Mouse (Mus musculus) E14TG2a.4 (cell line): Measurements from ENCODE around the gene Rab4a.

Experiments used
- H3K27me3 ChIP-seq: 2 replicates; pipeline ENCODE4 v1.6.1; 2014; ENCODE audit warnings: low read length, control low read depth; ENCODE audit not compliant: insufficient read depth
- H3K36me3 ChIP-seq: 2 replicates; pipeline ENCODE4 v1.6.1; 2014; ENCODE audit warnings: low read length, control low read depth; ENCODE audit not compliant: insufficient read depth
- H3K4me1 ChIP-seq: replicated peaks from 2 replicates; pipeline ENCODE4 v1.6.1; 2014; ENCODE audit warnings: low read depth, low read length, control low read depth
- H3K4me3 ChIP-seq: replicated peaks from 2 replicates; pipeline ENCODE4 v1.5.1; 2014; ENCODE audit warnings: mild to moderate bottlenecking, low read length
- H3K9me3 ChIP-seq: 2 replicates; pipeline ENCODE4 v1.6.1; 2014; ENCODE audit warnings: low read length, control low read depth
- CTCF ChIP-seq: conservative IDR thresholded peaks from 2 replicates; pipeline ENCODE4 v1.5.1; 2014; ENCODE audit warnings: low read length
- NANOG ChIP-seq: IDR thresholded peaks from 2 replicates; pipeline ENCODE4 v1.6.1; 2014; ENCODE audit warnings: borderline replicate concordance, low read length, mixed read lengths
- POU5F1 ChIP-seq: IDR thresholded peaks from 2 replicates; pipeline ENCODE4 v1.6.1; 2014; ENCODE audit warnings: low read length, borderline replicate concordance

The Rab4a gene

GRCm38 (mm10) chr8:123805718-123806373, at the start of gene Rab4a:
Rab4a (plus strand) TSS chr8:123805985.
- Histone ChIP-seq H3K36me3 (peaks cover 25% of the 10 kb centered on the region), H3K4me3 (peak within 1 kb of the TSS; percentile 92), H3K9me3 (0 out of 2 replicates have a peak, but pooled peaks cover 1% of the 10 kb centered on the region), H3K27me3 (no peaks in the 10 kb centered on the region), H3K4me1 (peaks cover 55% of the 10 kb centered on the region)
- no peak for TF ChIP-seq CTCF
- no peak for TF ChIP-seq POU5F1
- TF ChIP-seq NANOG: no peak

DNA sequence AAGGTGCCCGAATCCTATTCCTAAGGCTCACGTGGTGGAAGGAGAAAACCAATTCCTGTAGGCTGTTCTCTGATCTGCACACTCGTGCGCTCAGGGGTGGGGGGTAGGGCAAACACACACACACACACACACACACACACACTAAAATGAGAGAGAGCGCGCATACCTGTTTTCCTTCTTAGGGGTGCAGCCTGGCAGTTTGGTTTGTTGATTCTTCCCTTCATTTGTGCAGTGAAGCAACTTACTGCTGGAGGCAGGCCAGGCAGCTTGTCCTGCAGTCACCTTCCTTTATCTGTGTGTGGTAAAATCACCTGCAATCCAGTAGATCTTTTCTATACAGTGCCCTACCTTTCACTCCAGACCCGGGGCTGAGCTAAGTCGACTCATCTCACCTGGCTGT, 48.9 kb upstream of the Rab4a start:
- TF ChIP-seq POU5F1 (no peak), CTCF (no peak), NANOG (no peak)
- Histone ChIP-seq H3K36me3 (no peaks in the 10 kb centered on the region), H3K27me3 (no peaks in the 10 kb centered on the region), H3K9me3 (no peaks in the 10 kb centered on the region), H3K4me3 (no peak overlapping the region), H3K4me1 (peaks cover 86% of the 10 kb centered on the region)

DNA sequence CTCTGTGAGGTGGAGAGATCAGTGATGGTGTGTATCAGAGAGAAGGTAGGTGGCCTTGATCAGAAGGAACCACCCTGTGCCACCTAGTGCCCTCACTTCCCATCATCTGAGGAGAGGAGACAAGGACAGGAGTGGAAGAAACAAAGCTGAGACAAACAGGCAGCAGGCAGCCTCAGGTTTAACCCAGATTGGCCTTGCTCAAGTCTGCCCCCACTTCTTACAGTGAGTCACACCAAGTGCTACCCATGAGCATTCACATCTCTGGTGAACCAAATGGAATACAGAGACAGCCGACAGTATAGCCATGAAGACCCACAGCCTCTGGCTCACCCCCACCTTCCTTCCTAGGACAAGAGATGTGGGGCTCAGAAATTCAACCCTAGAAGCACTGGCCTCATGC, 46.9 kb upstream of the Rab4a start:
- no peak overlapping the region for H3K4me3 ChIP-seq
- H3K27me3 ChIP-seq: no peaks in the 10 kb centered on the region; the same call in 1 of the 2 replicates
- H3K4me1 ChIP-seq: peaks cover 86% of the 10 kb centered on the region
- H3K9me3 ChIP-seq: no peaks in the 10 kb centered on the region
- TF ChIP-seq POU5F1 (no peak), NANOG (no peak), CTCF (no peak)
- H3K36me3 ChIP-seq: no peaks in the 10 kb centered on the region

DNA sequence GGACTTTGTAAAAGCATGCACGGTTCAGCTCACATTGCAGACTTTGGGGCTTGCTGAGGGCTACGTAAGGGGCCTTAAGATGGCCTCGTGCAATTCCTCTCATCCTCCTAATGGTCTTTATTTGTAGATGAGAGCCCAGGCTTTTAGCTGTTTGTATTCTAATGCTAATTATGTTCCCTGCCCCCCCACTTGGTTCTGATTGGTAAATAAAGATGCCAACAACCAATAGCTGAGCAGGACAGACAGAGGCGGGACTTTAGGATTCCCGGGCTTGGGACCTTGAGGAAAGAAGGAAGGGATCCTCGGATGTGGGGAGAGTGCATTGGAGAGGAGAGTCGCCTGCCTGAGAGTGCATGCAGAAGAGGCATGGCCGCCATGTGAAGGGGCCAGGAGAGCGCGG, 45.9 kb upstream of the Rab4a start:
- Histone ChIP-seq H3K27me3 (no peaks in the 10 kb centered on the region; the same call in 1 of the 2 replicates), H3K4me3 (peak overlapping the region; percentile 72), H3K4me1 (peaks cover 80% of the 10 kb centered on the region), H3K36me3 (no peaks in the 10 kb centered on the region), H3K9me3 (no peaks in the 10 kb centered on the region)
- TF ChIP-seq NANOG: no peak
- no peak for TF ChIP-seq CTCF
- peak; percentile 59; the same call in 1 of the 2 replicates for TF ChIP-seq POU5F1

GRCm38 (mm10) chr8:123760579-123760978, 45.2 kb upstream of the Rab4a start:
- Histone ChIP-seq H3K4me3 (peak overlapping the region; percentile 72), H3K9me3 (no peaks in the 10 kb centered on the region), H3K27me3 (no peaks in the 10 kb centered on the region; the same call in 1 of the 2 replicates), H3K36me3 (no peaks in the 10 kb centered on the region), H3K4me1 (peaks cover 76% of the 10 kb centered on the region)
- TF ChIP-seq POU5F1: no peak
- no peak for TF ChIP-seq NANOG
- TF ChIP-seq CTCF: no peak

GRCm38 (mm10) chr8:123761266-123761882, 44.4 kb upstream of the Rab4a start:
- no peak for TF ChIP-seq CTCF
- TF ChIP-seq POU5F1: no peak
- TF ChIP-seq NANOG: no peak
- no peaks in the 10 kb centered on the region for H3K9me3 ChIP-seq
- peaks cover 74% of the 10 kb centered on the region for H3K4me1 ChIP-seq
- H3K4me3 ChIP-seq: peak overlapping the region; percentile 72
- no peaks in the 10 kb centered on the region for H3K36me3 ChIP-seq
- no peaks in the 10 kb centered on the region; the same call in 1 of the 2 replicates for H3K27me3 ChIP-seq

- no peaks in the 10 kb centered on the region for H3K9me3 ChIP-seq
- peak overlapping the region; percentile 72 for H3K4me3 ChIP-seq
- TF ChIP-seq NANOG (no peak), POU5F1 (no peak), CTCF (no peak)
- H3K36me3 ChIP-seq: no peaks in the 10 kb centered on the region
- H3K27me3 ChIP-seq: no peaks in the 10 kb centered on the region; the same call in 1 of the 2 replicates
- peaks cover 73% of the 10 kb centered on the region for H3K4me1 ChIP-seq
These were observed 43.9 kb upstream of the Rab4a start for GRCm38 (mm10) chr8:123761883-123762270.

DNA sequence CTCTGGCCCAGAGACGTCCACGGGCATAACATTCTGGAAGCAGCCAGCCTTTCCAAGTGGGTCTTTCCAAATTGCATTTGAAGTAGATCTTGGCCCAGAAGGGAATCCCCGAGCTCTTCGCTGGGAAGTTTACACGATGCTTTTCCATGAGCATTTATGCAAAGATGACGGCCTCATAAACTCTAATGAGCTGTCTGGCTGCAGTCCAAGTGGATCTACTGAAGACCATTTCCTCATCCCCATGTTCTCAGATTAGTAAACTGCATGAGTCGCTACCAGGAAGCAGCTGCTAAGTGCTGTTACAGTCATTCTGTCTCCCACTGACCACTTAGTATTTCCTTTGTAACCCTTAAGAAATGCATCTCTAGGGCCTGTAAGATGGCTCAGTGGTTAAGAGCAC, 42.4 kb upstream of the Rab4a start:
- H3K4me1 ChIP-seq: peaks cover 60% of the 10 kb centered on the region
- TF ChIP-seq NANOG: no peak
- no peak for TF ChIP-seq CTCF
- TF ChIP-seq POU5F1: no peak
- no peaks in the 10 kb centered on the region for H3K36me3 ChIP-seq
- peaks cover 11% of the 10 kb centered on the region for H3K9me3 ChIP-seq
- H3K4me3 ChIP-seq: no peak overlapping the region
- H3K27me3 ChIP-seq: no peaks in the 10 kb centered on the region; the same call in 1 of the 2 replicates

DNA sequence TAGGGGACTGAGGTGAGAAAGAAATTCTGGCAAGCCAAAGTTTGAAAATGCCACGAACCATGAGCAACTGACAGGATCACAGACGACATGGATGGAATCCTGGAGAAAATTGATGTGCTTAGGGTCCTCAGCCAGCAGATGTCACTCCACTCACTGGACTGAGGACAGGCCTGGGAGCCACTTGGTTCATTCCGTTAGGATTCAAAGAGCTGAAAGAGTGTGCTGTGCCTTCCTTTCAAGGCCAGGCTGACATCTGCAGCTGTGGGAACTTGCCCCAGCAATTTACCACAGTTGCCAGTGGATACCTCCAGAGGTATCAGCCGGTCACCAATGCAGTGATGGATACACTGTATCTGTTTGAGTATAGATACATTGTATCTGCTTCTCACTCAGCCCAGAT, 41.1 kb upstream of the Rab4a start:
- Histone ChIP-seq H3K27me3 (no peaks in the 10 kb centered on the region; the same call in 1 of the 2 replicates), H3K9me3 (peaks cover 11% of the 10 kb centered on the region), H3K36me3 (no peaks in the 10 kb centered on the region), H3K4me3 (no peak overlapping the region), H3K4me1 (peaks cover 49% of the 10 kb centered on the region)
- TF ChIP-seq CTCF (peak; percentile 33; the same call in 1 of the 2 replicates), NANOG (no peak), POU5F1 (no peak)
